Comparison of ENCODE assay signal across 9 mouse cellular contexts in the genomic region with DNA sequence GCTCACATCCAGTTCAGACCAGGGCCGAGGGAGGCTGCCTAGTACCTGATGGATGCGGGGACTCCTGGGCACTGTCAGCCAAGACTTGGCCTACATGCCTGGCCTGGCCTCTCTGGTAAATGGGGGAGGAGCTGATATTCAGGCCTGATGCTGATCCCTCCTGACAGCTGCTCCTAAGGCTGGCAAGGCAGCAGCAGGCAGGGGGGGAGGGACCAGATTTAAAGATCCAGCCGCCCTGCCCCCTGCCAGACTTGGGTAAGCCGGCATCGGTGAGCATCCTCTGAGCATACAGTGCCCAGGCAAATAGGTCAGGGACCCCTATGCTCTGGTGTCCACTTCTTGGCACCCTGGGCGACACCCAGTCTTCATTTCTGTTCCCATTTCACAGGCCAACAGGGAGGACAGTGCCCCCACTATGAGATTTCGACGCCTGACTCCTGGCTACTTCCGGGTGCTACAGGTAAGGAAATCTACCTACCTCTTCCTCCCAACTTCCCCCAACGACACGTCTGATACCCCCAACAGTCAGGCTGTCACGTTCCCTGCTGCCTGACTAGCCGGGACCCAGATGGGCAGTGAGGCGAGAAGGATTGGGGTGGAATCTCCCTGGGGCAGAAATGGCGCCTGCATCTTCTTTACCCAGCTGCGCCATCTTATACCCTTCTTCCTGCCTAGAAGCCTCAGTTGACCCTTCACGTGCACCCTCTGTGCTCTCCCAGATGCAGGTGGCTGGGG. TPM values are rescaled to one million over a fixed set of nuclear protein-coding genes. Genes with fewer than 3 reads are reported as not detected.
DNase-seq lines count a peak whose midpoint lies in the region; ATAC-seq and TF ChIP-seq lines count a peak whose summit lies in the region.
"Had no signal": no experiment of that assay in that cellular context is flagged by ENCODE, and none has a peak within 500 bp of the region (broad histone marks: within the 10 kb centered on the region; RNA-seq: fewer than 3 reads in every experiment).

A gene (plus strand): TSS at position 147 of the 735 bp plus-strand sequence.

- TF ChIP-seq CTCF in midbrain, postnatal 0 days (IDR thresholded peaks at IDR 0.05) = no peak

- H3K27ac ChIP-seq in heart, embryonic 14.5 days (replicated peaks in 1 of 2; ENCODE audit: control insufficient read depth in 1 of 2, insufficient read depth in 1 of 2, low read depth in 2 of 2, low read length in 2 of 2) = no peak within 1 kb of the TSS
- no peak within 1 kb of the TSS for H3K27ac ChIP-seq in hindbrain, embryonic 15.5 days (replicated peaks)
- no peak within 1 kb of the TSS for H3K27ac ChIP-seq in midbrain, postnatal 0 days (ENCODE audit: low read depth, low read length)

- peak within 1 kb of the TSS; percentile 91; the same call in 1 of the 2 replicates for H3K9ac ChIP-seq in heart, embryonic 14.5 days (ENCODE audit: low read length)
- H3K9ac ChIP-seq in hindbrain, embryonic 15.5 days = no peak within 1 kb of the TSS
- 0 out of 2 replicates have a peak within 1 kb of the TSS, but pooled peaks have one; percentile 68 for H3K9ac ChIP-seq in midbrain, postnatal 0 days (replicated peaks; ENCODE audit: low read length, poor library complexity, severe bottlenecking)

- no peaks in the 10 kb centered on the region for H3K9me3 ChIP-seq in heart, embryonic 14.5 days (ENCODE audit: control insufficient read depth, low read length)
- H3K9me3 ChIP-seq in hindbrain, embryonic 15.5 days = no peaks in the 10 kb centered on the region
- no peaks in the 10 kb centered on the region for H3K9me3 ChIP-seq in midbrain, postnatal 0 days (ENCODE audit: low read length)

- 92% methylated on average over 17 of the region's 17 CpGs for WGBS in heart, embryonic 14.5 days
- WGBS in hindbrain, embryonic 15.5 days = 91% methylated on average over 17 of the region's 17 CpGs
- WGBS in midbrain, postnatal 0 days = 90% methylated on average over 17 of the region's 17 CpGs

- no peak for ATAC-seq in heart, embryonic 14.5 days (ENCODE audit: insufficient number of reproducible peaks, insufficient read depth, low FRiP score, low read depth)
- no peak for ATAC-seq in hindbrain, embryonic 15.5 days (ENCODE audit: low FRiP score, low read depth)
- no peak for ATAC-seq in midbrain, postnatal 0 days (ENCODE audit: low FRiP score)
- ATAC-seq: Patski had no signal

- intact Hi-C loops in heart, postnatal 14 days (cut with DNase I) = no loop called here

- peak within 1 kb of the TSS; percentile 96 for H3K4me2 ChIP-seq in heart, embryonic 14.5 days (ENCODE audit: low read length)
- H3K4me2 ChIP-seq in hindbrain, embryonic 15.5 days = peak within 1 kb of the TSS; percentile 75
- peak within 1 kb of the TSS; percentile 97 for H3K4me2 ChIP-seq in midbrain, postnatal 0 days (ENCODE audit: low read depth, low read length, poor library complexity, severe bottlenecking)

- no peak for DNase-seq in heart, postnatal 14 days
- peak; percentile 83 for DNase-seq in Muller cell, postnatal 12 days (ENCODE audit: inconsistent ontology term)
- peak; percentile 34 for DNase-seq in midbrain, postnatal 0 days (ENCODE audit: low spot score)
- no peak for DNase-seq in layer of hippocampus, postnatal 14 days (ENCODE audit: low spot score in 2 of 2)
- no peak for DNase-seq in ovary, postnatal 36 days (ENCODE audit: low spot score)
- no peak for DNase-seq in embryo, embryonic 10.5 days (ENCODE audit: low spot score)

- peaks cover 22% of the 10 kb centered on the region for H3K27me3 ChIP-seq in heart, embryonic 14.5 days (ENCODE audit: control insufficient read depth, insufficient read depth, low read length)
- H3K27me3 ChIP-seq in hindbrain, embryonic 15.5 days = peaks cover 22% of the 10 kb centered on the region
- peaks cover 11% of the 10 kb centered on the region for H3K27me3 ChIP-seq in midbrain, postnatal 0 days (ENCODE audit: insufficient read depth, low read length)
- H3K27me3 ChIP-seq: Patski had no signal

- H3K4me1 ChIP-seq in heart, embryonic 14.5 days (ENCODE audit: control insufficient read depth in 2 of 2, insufficient read depth in 2 of 2, low read length in 2 of 2) = peaks cover 9 to 12% of the 10 kb centered on the region in 2 experiments
- H3K4me1 ChIP-seq in hindbrain, embryonic 15.5 days (replicated peaks) = peaks cover 32% of the 10 kb centered on the region
- peaks cover 9% of the 10 kb centered on the region; the same call in 1 of the 2 replicates for H3K4me1 ChIP-seq in midbrain, postnatal 0 days (ENCODE audit: insufficient read depth, low read length)

- H3K36me3 ChIP-seq in heart, embryonic 14.5 days (ENCODE audit: control insufficient read depth, insufficient read depth, low read length) = no peaks in the 10 kb centered on the region
- H3K36me3 ChIP-seq in hindbrain, embryonic 15.5 days = no peaks in the 10 kb centered on the region
- H3K36me3 ChIP-seq in midbrain, postnatal 0 days (ENCODE audit: insufficient read depth, low read length) = no peaks in the 10 kb centered on the region

- H3K4me3 ChIP-seq in heart, embryonic 14.5 days (ENCODE audit: control insufficient read depth in 1 of 2, insufficient read depth in 1 of 2, low read depth in 1 of 2, low read length in 2 of 2) = peak within 1 kb of the TSS in 1 of 2 experiments; percentile 75; a peak in 1 of 4 replicates
- H3K4me3 ChIP-seq in hindbrain, embryonic 15.5 days = peak within 1 kb of the TSS; percentile 63
- peak within 1 kb of the TSS; percentile 67; the same call in 1 of the 2 replicates for H3K4me3 ChIP-seq in midbrain, postnatal 0 days (ENCODE audit: low read depth, low read length)

RNA-seq across cellular contexts. Expression of the gene that starts here (rescaled TPM):
- polyA plus RNA-seq in heart, embryonic 14.5 days (2014; fragmentation: Nextera tagmentation; extraction: Ambion mirVana) = 0.20 TPM in 1 of 2 replicates, not detected in the other
- not detected for total RNA-seq in heart, postnatal 14 days (2021)
- polyA plus RNA-seq in hindbrain, embryonic 15.5 days (2015; fragmentation: Nextera tagmentation; extraction: Ambion mirVana) = 0.48 and 0.64 TPM in 2 replicates
- not detected in 2 replicates for total RNA-seq in midbrain, postnatal 0 days (2014; rRNA removed)
- polyA plus RNA-seq in midbrain, postnatal 0 days (2015; fragmentation: Nextera tagmentation; extraction: Ambion mirVana) = 0.31 and 0.49 TPM in 2 replicates
- total RNA-seq in layer of hippocampus, postnatal 14 days (2021) = not detected

Comparison
In these comparisons a context has a peak if more than half of its experiments do, and no peak if none do; other contexts are left out.
1. Peak in DNase-seq, H3K4me3 ChIP-seq, H3K9ac ChIP-seq and H3K4me2 ChIP-seq in midbrain, postnatal 0 days; RNA of the gene not detected or under 1 TPM.